Mouse (Mus musculus): ENCODE results near the gene Xlr3b.
"Not testable (repeated sequence)": the region's sequence is repeated elsewhere in the genome, so short reads cannot be mapped to it uniquely, and the experiment has no call there.

Gene Xlr3b

DNA sequence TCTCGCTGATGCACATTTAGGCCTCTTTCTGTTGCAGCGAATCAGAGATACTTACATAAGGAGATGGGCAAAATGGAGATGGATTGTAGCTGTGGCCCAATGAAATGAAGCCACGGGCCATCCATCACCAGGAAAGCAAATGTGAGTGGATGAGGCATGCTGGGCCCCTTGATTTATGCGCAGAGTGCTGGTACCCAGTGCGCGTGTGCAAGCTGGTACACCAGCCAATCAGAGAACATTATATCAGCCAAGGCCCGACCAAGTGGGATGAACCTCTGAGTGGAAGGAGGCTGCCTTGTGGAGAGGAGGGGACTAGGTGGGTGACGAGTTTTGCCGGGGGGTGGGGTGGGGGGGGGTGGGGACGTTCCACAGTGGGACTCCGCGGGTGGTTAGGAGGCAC lies at the start of gene Xlr3b:
Gene Xlr3b (plus strand): TSS at position 274 of the 400 bp plus-strand sequence.
- DNase-seq (ENCODE audit: extremely low spot score, low read depth, low spot score): not testable (repeated sequence)

DNA sequence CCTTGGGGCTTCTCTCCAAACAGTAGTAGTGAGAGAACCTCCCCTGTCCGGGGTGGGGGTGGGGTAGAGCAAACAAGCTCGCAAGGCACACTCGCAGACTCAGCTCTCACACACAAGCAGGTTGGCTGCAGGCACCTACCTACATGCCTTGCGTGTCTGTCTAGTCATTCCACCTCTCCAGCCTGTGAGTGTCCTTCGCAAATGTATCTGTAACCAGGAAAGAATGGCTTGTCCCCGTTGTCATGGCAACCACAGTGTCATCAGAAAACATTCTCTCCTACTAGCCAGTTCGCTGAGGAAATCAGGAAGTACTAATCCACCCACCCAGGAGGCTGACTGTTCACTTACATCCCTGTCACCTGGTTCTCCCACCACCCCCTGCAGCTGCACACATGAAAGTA lies 48.8 kb upstream of the Xlr3b start:
- not testable (repeated sequence) for DNase-seq (ENCODE audit: extremely low spot score, low read depth, low spot score)

DNA sequence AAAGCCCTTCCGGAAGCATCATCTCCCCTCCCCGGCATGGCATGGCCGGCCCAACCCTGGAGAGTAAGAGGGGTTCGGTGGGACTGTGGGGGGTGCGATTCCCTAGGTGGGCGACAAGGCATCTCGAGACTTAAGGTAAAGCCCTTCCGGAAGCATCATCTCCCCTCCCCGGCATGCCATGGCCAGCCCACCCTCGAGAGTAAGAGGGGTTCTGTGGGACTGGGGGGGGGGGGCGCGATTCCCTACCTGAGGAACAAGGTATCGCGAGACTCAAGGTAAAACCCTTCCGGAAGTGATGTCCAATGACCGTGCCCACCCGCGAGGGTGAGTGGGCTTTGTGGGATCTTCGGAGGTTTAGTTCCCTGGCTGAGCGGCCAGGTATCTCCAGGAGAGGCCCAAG lies 43.5 kb upstream of the Xlr3b start, which contains the start of gene Xlr5b:
Gene Xlr5b (plus strand): TSS at position 301 of the 400 bp plus-strand sequence.
- not testable (repeated sequence) for DNase-seq (ENCODE audit: extremely low spot score, low read depth, low spot score)

DNA sequence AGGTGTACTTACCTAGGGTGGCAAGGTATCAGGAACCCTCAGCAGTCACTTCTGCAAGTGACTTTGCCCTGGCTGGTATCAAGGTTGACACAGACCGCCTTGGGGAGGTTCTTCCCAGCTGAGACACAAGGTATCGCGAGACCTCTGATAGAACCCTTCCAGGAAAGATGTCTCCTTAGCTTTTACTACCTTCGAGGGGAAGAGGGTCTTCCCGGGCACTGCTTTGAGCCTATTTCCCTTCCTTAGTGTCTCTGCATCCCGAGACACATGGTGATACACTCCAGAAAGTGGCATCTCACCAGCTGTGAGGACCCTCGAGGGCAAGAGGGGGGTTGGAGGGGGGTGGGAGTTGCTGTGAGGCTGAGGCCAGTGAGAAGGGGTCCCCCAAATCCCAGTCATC lies 42.7 kb upstream of the Xlr3b start, which contains the start of gene DXBay18:
Gene DXBay18 (minus strand): TSS at position 101 of the 400 bp plus-strand sequence.
- DNase-seq (ENCODE audit: extremely low spot score, low read depth, low spot score): not testable (repeated sequence)

DNA sequence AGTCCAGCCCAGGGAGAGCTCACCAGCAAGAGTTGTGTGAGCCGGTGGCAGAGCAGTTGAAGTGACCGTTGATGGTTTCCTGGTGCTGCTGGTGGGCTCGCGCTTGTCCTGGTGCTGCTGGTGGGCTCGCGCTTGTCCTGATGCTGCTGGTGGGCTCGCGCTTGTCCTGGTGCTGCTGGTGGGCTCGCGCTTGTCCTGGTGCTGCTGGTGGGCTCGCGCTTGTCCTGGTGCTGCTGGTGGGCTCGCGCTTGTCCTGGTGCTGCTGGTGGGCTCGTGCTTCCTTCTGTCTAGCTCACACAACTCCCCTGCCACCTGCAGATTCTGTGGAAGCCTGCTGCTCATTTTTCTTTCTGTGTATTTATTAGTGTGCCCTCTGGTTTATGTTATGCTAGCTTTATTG lies 15.1 kb upstream of the Xlr3b start, which contains the start of gene Spin2d:
Gene Spin2d (minus strand): TSS at position 101 of the 400 bp plus-strand sequence.
- not testable (repeated sequence) for DNase-seq (ENCODE audit: extremely low spot score, low read depth, low spot score)

DNA sequence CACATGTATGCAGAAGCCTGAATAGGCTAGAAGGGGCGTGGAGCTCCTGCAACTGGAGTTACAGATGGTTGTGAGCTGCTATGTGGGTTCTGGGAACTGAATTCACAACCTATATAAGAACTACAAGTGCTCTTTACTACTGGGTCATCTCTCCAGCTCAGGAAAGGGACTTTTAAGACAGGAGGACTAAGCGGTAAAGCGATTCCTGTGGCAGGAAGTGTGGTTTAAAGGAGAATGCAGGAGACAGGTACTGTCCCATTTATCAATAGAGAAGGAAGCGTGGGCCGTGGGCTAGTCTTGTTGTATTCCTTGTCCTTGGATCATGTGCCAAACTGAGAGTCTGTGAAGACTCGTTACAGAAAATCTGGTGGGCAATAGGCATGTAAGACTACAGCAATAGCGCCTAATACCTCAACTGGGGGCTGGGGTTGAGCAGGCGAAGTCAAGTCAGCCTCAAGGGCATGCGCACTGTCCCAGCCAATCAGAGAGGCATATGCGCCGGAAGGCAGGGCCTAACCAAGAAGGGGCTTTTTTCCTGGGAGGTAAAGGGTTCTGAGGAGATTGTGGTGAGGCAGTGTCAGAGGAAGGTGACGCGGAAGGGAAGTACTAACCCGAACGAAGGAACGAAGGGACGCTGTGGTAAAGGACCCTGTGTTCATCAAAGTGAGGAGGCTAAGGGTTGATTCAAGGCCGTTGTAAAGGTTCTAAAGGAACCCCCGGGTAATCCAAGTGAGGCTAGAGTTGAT lies 22.0 kb downstream of the Xlr3b start, which contains the start of gene Xlr4b:
Gene Xlr4b (plus strand): TSS at position 515 of the 746 bp plus-strand sequence.
- not testable (repeated sequence) for DNase-seq (ENCODE audit: extremely low spot score, low read depth, low spot score)

DNA sequence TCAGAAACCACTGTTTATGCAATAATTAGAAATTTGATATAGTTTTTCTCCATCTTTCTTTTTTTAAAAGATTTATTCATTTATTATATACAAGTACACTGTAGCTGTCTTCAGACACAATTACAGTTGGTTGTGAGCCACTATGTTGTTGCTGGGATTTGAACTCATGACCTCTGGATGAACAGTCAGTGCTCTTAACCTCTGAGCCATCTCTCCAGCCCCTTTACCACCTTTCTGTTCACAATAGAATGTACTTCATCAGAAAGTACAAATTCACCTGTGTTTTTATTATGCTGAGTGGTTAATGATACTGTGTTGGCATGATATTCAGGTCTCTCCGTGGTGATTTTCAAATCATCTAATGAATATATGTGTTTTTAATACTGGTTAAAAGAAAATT lies 33.4 kb downstream of the Xlr3b start:
- DNase-seq (ENCODE audit: extremely low spot score, low read depth, low spot score): no peak

DNA sequence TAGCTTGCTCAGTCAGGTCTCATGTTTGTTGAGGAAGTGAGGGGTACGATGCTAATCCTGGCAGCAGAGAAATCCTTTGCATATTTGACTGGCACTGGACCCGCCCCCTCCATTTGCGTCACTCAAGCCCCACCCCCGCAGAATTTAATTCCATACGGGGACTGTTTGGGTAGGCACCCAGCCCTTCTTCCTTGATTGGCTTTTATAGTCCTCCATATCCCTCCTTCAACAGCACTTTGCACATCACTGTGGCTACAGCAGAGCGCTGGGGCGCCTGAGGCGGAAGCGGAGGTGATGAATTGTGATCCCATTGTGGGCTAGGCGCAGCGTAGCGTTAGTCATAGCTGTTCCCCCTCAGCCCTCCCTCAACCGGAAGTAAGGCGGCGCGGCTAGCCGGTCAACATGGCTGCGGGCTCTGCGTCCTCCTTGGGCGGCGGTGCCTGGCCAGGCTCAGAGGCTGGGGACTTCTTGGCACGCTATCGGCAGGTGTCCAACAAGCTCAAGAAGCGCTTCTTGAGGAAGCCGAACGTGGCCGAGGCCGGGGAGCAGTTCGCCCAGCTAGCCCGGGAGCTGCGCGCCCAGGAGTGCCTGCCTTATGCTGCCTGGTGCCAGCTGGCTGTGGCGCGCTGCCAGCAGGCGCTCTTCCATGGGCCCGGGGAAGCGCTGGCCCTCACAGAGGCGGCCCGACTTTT lies 36.1 kb downstream of the Xlr3b start, which contains the start of gene F8a:
Gene F8a (plus strand): TSS at position 378 of the 692 bp plus-strand sequence.
- no peak for DNase-seq (ENCODE audit: extremely low spot score, low read depth, low spot score)

DNA sequence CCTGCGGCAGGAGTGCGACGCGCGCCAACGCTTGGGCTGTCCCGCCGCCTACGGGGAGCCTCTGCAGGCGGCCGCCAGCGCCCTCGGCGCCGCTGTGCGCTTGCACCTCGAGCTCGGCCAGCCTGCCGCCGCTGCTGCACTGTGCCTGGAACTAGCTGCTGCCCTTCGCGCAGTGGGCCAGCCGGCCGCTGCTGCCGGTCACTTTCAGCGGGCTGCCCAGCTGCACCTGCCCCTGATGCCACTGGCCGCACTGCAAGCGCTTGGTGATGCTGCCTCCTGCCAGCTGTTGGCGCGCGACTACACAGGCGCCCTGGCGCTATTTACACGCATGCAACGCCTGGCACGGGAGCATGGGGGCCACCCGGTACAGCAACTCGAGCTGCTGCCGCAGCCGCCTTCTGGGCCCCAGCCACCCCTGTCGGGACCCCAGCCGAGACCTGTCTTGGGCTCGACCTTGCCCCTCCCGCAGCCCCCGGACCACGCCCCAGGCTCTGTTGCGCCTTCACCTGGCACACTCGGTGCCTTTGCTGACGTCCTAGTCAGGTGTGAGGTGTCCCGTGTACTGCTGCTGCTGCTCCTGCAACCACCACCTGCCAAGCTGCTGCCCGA lies 36.7 kb downstream of the Xlr3b start:
- DNase-seq (ENCODE audit: extremely low spot score, low read depth, low spot score): no peak

DNA sequence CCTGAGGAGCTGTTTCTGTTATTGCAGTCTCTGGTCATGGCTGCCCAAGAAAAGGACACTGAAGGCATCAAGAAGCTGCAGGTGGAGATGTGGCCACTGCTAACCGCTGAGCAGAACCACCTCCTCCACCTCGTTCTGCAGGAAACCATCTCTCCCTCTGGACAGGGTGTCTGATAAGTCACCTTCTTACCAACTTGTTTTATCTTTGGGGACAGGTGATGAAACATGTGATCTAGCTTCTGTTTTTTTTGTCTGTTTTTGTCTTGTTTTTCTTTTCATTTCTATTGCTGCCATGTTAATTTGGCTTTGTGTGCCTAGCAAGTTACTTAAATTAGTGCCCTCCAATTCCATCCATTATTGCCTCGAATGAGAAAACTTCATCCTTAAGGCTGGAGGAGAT lies 37.3 kb downstream of the Xlr3b start:
- DNase-seq (ENCODE audit: extremely low spot score, low read depth, low spot score): no peak

DNA sequence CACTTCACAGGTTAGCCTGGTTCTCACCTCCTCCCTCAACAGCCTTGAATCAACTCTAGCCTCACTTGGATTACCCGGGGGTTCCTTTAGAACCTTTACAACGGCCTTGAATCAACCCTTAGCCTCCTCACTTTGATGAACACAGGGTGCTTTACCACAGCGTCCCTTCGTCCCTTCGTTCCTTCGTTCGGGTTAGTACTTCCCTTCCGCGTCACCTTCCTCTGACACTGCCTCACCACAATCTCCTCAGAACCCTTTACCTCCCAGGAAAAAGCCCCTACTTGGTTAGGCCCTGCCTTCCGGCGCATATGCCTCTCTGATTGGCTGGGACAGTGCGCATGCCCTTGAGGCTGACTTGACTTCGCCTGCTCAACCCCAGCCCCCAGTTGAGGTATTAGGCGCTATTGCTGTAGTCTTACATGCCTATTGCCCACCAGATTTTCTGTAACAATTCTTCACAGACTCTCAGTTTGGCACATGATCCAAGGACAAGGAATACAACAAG lies 50.9 kb downstream of the Xlr3b start, which contains the start of gene Xlr4c:
Gene Xlr4c (minus strand): TSS at position 310 of the 505 bp plus-strand sequence.
- not testable (repeated sequence) for DNase-seq (ENCODE audit: extremely low spot score, low read depth, low spot score)
